Mouse (Mus musculus): Measurements from ENCODE around the gene G0s2. TPM values are rescaled to one million over a fixed set of nuclear protein-coding genes. Genes with fewer than 3 reads are reported as not detected.
A peak's percentile ranks its signal among the peaks of the same experiment; 100 is the strongest.

The G0s2 gene
- total and polyA plus RNA-seq, 3 experiments: 44.8 to 229 (median 57.9) TPM

GRCm38 (mm10) chr1:193263026-193263907 is 9.8 kb downstream of the G0s2 start:
- DNase-seq: no peak
- TF ChIP-seq POLR2A (IDR thresholded peaks at IDR 0.05; ENCODE audit: insufficient read depth, low read depth, low read length) (no peak), EP300 (IDR thresholded peaks at IDR 0.05; ENCODE audit: insufficient read depth, low read depth, low read length) (no peak), CTCF (IDR thresholded peaks at IDR 0.05) (no peak)
- Histone ChIP-seq H3K36me3 (ENCODE audit: control insufficient read depth, insufficient read depth, low read length) (no peaks in the 10 kb centered on the region; the same call in 1 of the 2 replicates), H3K27ac (peak overlapping the region; percentile 26), H3K27me3 (ENCODE audit: control insufficient read depth, insufficient read depth, low read length) (no peaks in the 10 kb centered on the region), H3K4me1 (ENCODE audit: control insufficient read depth, insufficient read depth, low read length) (peaks cover 14% of the 10 kb centered on the region), H3K79me2 (replicated peaks; ENCODE audit: control insufficient read depth, insufficient read depth, low read length) (no peaks in the 10 kb centered on the region), H3K9ac (ENCODE audit: low read depth, low read length) (no peak overlapping the region), H3K4me3 (no peak overlapping the region)
- 67% methylated on average over 8 of the region's 8 CpGs for WGBS
- intact Hi-C loops (cut with DNase I): no loop called here

DNA sequence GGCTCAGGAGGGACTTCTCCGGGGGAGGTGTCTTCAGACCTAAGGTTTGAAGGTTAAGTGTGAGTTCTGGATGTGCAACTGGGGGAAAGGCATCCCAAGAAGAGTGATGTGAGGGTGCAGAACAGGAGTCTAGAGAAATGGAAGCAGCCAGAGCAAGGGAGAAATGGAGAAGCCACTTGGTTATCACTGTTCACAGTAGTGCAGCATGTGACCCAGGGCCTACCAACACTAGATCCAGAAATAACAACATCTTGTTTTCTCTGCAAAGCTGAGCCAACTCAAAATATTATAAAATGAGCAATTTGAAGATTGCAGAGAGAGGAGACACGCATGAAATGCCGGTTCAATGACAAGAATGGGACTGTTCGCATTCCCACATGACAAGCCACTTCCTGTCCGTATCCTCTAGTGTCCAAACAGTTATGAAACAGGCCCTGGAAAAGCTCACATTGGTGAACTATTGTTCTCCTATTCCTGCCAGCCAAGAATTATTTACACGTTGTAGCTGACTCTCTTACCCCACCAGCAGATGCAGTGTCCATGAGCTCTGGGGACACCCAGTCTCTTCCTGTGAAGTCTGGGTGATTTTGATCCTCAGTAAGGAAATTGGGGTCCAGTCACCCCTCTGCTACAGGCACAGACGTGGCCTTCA is 11.0 kb downstream of the G0s2 start:
- TF ChIP-seq CTCF (IDR thresholded peaks at IDR 0.05) (no peak), POLR2A (IDR thresholded peaks at IDR 0.05; ENCODE audit: insufficient read depth, low read depth, low read length) (peak; percentile 43; the same call in 1 of the 2 replicates), EP300 (IDR thresholded peaks at IDR 0.05; ENCODE audit: insufficient read depth, low read depth, low read length) (0 out of 2 replicates have a peak, but pooled peaks have one; percentile 21)
- no peaks in the 10 kb centered on the region for H3K27me3 ChIP-seq (ENCODE audit: control insufficient read depth, insufficient read depth, low read length)
- DNase-seq: peak; percentile 51 to 67
- H3K79me2 ChIP-seq (replicated peaks; ENCODE audit: control insufficient read depth, insufficient read depth, low read length): no peaks in the 10 kb centered on the region
- H3K9ac ChIP-seq (ENCODE audit: low read depth, low read length): no peak overlapping the region
- peak overlapping the region; percentile 77 for H3K27ac ChIP-seq
- 28% methylated on average over 7 of the region's 7 CpGs for WGBS
- no peaks in the 10 kb centered on the region; the same call in 1 of the 2 replicates for H3K36me3 ChIP-seq (ENCODE audit: control insufficient read depth, insufficient read depth, low read length)
- intact Hi-C loops (cut with DNase I): no loop called here
- peaks cover 14% of the 10 kb centered on the region for H3K4me1 ChIP-seq (ENCODE audit: control insufficient read depth, insufficient read depth, low read length)
- H3K4me3 ChIP-seq: no peak overlapping the region

- 80% methylated on average over 9 of the region's 9 CpGs for WGBS
- Histone ChIP-seq H3K27ac (no peak overlapping the region), H3K36me3 (ENCODE audit: control insufficient read depth, insufficient read depth, low read length) (no peaks in the 10 kb centered on the region; the same call in 1 of the 2 replicates), H3K79me2 (replicated peaks; ENCODE audit: control insufficient read depth, insufficient read depth, low read length) (no peaks in the 10 kb centered on the region; the same call in 1 of the 2 replicates), H3K4me3 (no peak overlapping the region), H3K9ac (ENCODE audit: low read depth, low read length) (no peak overlapping the region), H3K4me1 (ENCODE audit: control insufficient read depth, insufficient read depth, low read length) (peaks cover 16% of the 10 kb centered on the region), H3K27me3 (ENCODE audit: control insufficient read depth, insufficient read depth, low read length) (no peaks in the 10 kb centered on the region)
- intact Hi-C loops (cut with DNase I): no loop called here
- DNase-seq: no peak
- TF ChIP-seq EP300 (IDR thresholded peaks at IDR 0.05; ENCODE audit: insufficient read depth, low read depth, low read length) (no peak), CTCF (IDR thresholded peaks at IDR 0.05) (no peak), POLR2A (IDR thresholded peaks at IDR 0.05; ENCODE audit: insufficient read depth, low read depth, low read length) (no peak)
Observed at GRCm38 (mm10) chr1:193259559-193259958, 13.5 kb downstream of the G0s2 start.

DNA sequence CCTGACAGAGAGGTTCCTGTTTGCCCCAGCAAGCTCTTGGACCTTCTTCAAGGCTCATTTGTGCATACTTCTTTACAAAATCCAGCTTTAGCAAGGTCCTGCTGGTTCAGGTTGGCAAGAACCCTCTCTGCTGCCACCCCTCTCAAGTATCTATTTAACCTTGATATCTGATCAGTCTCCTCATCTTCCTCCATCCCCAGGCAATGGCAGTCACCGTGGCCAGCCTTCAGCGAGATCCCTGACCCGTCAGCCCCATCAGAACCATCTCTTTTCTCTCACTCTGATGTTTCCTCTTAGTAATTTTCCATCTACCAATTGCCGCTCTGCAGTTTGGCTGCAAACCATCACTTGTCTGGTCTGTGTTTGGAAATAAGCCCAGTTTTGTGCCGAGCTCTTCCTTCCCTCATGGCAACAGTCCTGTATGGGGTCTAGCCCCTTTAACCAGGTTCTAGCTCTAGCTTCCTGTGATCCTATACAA is 16.4 kb downstream of the G0s2 start:
- H3K36me3 ChIP-seq (ENCODE audit: control insufficient read depth, insufficient read depth, low read length): no peaks in the 10 kb centered on the region; the same call in 1 of the 2 replicates
- no peaks in the 10 kb centered on the region; the same call in 1 of the 2 replicates for H3K79me2 ChIP-seq (replicated peaks; ENCODE audit: control insufficient read depth, insufficient read depth, low read length)
- no peak overlapping the region for H3K9ac ChIP-seq (ENCODE audit: low read depth, low read length)
- H3K4me3 ChIP-seq: no peak overlapping the region
- intact Hi-C loops (cut with DNase I): no loop called here
- peaks cover 2% of the 10 kb centered on the region for H3K4me1 ChIP-seq (ENCODE audit: control insufficient read depth, insufficient read depth, low read length)
- H3K27me3 ChIP-seq (ENCODE audit: control insufficient read depth, insufficient read depth, low read length): no peaks in the 10 kb centered on the region; the same call in 1 of the 2 replicates
- peak overlapping the region; percentile 41 for H3K27ac ChIP-seq
- DNase-seq: peak; percentile 31 to 38
- 20% methylated on average over 5 of the region's 5 CpGs for WGBS
- TF ChIP-seq EP300 (IDR thresholded peaks at IDR 0.05; ENCODE audit: insufficient read depth, low read depth, low read length) (no peak), CTCF (IDR thresholded peaks at IDR 0.05) (no peak), POLR2A (IDR thresholded peaks at IDR 0.05; ENCODE audit: insufficient read depth, low read depth, low read length) (no peak)

- Histone ChIP-seq H3K9ac (ENCODE audit: low read depth, low read length) (peak overlapping the region; percentile 19), H3K36me3 (ENCODE audit: control insufficient read depth, insufficient read depth, low read length) (no peaks in the 10 kb centered on the region; the same call in 1 of the 2 replicates), H3K27me3 (ENCODE audit: control insufficient read depth, insufficient read depth, low read length) (no peaks in the 10 kb centered on the region; the same call in 1 of the 2 replicates), H3K4me1 (ENCODE audit: control insufficient read depth, insufficient read depth, low read length) (peaks cover 4% of the 10 kb centered on the region), H3K27ac (peak overlapping the region; percentile 41), H3K4me3 (no peak overlapping the region), H3K79me2 (replicated peaks; ENCODE audit: control insufficient read depth, insufficient read depth, low read length) (no peaks in the 10 kb centered on the region; the same call in 1 of the 2 replicates)
- intact Hi-C loops (cut with DNase I): no loop called here
- TF ChIP-seq CTCF (IDR thresholded peaks at IDR 0.05): no peak
- no peak for TF ChIP-seq EP300 (IDR thresholded peaks at IDR 0.05; ENCODE audit: insufficient read depth, low read depth, low read length)
- TF ChIP-seq POLR2A (IDR thresholded peaks at IDR 0.05; ENCODE audit: insufficient read depth, low read depth, low read length): no peak
- no peak for DNase-seq
Observed at GRCm38 (mm10) chr1:193256289-193256577, 16.8 kb downstream of the G0s2 start.
